Mouse (Mus musculus): ENCODE data around the gene Klf4.
A peak's percentile ranks its signal among the peaks of the same experiment; 100 is the strongest.

Gene Klf4

DNA sequence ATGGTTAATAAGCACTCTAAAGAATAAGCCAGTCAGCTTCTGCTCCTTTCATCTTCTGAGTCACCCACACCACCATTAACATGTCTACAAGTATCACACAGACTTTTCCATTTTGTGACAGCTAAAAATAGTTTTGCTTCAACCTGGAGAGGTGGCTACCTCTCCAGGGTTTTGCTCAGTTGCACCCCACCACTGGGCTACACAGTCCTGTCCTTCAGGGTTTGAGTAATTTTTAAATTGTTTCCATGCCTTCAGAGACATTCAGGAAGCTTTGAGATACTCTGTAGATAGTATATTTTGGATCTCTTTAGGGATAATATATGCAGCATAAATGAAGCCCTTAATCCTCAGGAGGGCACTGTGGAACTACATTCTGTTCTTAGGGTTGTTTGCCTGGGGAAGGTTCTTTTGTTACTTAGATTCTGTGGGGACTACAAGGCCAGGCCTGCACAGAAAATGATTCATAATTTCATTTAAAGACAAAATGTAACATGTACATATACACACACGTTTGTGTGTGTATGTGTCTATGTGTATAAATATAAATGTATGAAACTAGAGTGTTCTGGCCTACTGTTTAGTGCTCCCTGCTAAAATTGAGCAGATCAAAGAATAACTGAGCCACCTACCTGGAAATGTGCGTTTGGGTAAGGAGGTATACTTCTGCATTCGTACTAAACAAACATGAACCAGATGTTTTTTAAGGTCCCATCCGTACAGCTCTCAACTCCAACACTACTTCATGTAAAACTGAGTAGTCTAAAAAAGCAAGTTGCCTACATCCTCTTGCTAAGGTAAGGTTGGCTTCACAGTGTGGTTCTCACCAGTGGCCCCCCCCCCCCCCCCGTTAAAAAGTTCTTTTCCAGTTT is 5.8 kb downstream of the Klf4 start:
- DNase-seq (ENCODE audit: low read depth, low spot score), result no peak

DNA sequence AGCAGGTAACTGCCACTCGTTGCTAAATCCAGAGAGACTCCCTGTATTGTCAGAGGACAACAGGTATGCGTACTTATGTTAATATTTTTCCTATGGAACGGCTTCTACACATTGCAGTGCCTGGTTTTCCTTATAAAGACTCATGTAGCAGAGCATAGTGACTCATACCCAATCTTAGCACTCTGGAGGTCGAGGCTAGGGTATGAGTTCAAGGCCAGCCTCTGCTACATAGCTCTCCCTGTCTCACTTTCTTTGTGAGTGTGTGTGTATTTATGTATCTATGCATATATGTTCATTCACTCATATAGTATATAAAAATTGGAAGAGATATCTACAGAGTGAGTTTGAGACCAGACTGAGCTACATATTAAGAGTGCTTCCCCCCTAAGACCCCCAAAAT is 8.3 kb downstream of the Klf4 start:
- no peak for DNase-seq (ENCODE audit: low read depth, low spot score)

DNA sequence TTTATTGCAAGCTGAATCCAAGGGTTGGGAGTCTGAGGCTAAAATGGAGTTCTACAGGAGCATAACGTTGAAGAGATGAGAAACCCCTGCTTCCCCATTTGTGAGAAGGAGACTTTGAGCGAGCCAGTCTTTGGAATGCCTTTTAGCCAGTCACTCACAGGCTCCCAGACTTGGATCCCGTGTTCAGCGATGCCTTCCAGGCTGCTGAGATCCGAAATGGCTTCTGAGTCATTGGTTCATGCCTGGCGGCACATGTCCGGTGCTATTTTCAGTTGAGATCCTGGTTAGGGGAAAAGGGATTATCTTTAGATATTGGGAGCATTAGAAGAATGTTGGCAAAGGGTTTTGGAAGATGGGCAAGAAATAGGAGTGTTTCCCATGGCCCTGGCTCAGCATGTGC is 14.8 kb downstream of the Klf4 start:
- no peak for DNase-seq (ENCODE audit: low read depth, low spot score)

DNA sequence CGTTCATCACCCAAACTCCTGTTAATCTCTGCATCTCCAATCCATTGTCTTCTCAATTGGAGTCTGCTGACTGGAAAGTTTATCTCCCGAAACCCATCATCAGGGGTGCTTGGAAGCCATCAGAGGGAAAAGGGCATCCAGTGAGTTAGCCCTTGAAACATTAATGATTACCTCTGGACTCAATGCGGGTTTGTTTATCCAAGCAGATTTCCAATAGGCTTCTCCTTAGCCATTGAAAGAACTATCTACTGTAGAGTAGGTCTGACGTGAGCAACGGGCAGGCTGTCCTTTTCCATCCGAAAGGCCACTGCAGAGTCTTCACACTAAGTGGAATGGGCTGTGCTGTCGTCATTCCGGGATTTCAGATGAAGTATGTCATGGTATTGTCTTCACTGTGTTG is 16.2 kb downstream of the Klf4 start:
- DNase-seq (ENCODE audit: low read depth, low spot score), result no peak

DNA sequence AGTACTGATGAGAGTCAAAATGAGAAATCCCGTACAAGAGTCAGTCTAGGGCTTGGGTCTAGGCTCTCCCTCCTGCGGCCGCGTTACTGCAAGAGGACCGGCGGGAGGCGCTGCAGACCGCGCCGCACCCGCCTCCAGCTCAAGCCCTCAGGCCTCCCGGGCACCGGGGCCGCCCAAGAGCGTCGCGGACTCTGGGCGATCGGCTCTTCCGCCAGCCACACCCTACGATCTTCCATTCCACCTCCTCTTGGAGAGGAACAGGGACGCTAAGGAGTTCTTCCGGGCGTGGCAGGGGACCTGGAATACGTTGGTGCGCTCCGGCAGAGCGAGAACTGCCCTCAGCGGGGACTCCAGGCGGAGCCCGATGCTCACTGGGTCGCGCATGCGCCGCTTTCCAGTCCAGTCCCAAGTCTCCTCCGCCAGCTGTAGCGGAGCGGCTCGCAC is 17.5 kb downstream of the Klf4 start:
- DNase-seq (ENCODE audit: low read depth, low spot score), result peak; percentile 94

DNA sequence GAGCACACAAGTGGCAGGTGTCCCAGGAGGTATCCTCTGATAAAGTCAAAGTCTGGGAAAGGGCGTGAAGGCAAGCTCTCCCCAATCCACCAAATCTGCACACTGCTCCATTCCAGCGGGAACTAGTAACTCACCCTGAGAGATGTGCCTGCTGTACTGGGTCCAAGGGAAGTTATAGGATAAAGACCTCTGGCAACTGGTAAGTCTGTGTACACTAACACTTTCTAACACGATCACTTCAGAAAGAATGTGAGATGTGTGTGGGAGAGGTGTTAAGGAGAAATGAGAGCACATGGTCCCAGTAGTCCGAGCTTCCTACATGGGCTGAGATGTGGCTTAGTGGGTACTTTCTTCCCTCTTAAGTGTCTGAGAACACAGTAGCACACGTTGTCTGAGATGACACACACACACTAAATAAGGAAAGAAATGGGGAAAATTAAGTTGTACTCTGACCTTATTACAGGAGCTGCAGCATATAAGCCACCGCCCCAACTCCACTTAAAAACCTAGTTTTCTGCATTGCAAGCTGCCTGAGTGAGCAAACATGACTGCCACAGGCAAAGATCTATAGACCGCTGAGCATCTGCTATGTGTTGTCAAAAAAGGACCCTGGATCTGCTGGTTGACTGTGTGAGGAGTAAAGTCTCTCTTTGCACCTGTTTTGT is 18.5 kb downstream of the Klf4 start:
- no peak for DNase-seq (ENCODE audit: low read depth, low spot score)

DNA sequence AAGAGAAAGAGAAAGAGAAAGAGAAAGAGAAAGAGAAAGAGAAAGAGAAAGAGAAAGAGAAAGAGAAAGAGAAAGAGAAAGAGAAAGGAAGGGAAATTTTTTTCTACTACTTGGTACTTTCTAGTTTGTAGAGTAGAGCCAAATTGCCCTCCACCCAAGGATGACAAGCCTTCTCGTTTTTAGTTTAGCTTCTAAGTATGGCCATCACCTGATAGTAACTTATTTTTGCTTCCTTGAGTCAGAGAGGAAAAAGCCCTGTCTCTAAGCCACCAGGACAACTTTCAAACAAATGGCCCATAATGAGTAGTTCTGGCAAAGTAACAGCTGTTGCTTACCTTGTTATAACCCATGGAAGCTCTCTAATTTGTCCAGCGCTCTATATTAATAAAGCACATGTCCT is 20.9 kb downstream of the Klf4 start:
- no peak for DNase-seq (ENCODE audit: low read depth, low spot score)

DNA sequence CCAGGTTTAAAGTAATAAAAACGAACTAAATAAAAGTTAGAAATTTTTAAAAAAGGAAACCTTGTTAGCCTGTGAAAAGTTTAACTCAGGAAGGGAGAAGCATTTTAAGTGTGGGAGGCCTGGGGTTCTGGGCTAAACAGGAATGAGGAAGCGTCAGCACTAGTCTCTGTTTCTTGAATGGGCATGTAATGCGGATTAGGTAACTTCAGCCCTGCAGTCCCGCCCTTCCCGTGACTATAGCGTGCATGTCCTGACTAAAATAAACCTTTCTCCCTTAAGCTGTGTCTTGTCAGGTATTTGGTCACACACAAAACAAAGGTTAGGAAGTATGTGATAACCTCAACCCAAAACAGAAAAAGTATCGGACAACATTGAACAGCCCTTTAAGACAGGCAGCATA is 23.6 kb downstream of the Klf4 start:
- no peak for DNase-seq (ENCODE audit: low read depth, low spot score)

DNA sequence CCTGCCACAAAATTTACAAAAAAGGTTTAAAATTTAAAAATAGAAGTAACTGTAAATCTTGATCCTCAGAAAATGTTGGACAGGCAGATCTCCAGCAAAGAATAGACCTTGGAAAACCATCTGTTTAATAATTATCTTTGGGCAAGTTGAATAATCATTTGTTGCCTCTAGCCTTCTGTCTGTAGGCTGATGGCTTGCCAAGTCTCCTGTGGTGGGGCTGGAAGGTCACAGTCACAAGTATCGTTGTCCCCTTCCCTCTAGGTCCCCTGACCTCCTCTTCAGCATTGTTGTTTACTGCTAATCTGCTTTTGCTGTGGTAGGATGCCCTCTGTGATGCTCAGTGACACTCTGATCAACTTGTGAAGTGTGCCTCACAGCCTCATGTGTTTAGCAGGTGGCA is 33.6 kb downstream of the Klf4 start:
- no peak for DNase-seq (ENCODE audit: low read depth, low spot score)

DNA sequence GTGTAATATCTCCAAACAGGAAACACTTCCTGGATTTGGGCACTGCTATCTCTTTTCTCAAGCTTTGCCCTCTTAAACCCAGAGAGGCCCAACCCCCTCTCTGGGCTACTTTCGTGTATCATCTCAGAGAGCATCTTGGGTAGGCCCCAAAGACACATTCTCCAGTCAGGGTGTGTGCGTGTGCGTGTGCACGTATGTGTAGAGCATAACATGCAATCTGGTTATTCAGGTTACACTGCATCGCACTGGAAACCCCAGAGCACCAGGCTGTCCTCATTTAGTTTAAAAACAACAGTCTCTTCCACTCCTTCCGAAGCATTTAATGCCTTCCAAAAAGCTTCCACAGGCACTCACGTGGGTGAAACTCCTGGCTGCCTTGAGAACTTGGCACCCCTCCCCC is 35.9 kb downstream of the Klf4 start:
- no peak for DNase-seq (ENCODE audit: low read depth, low spot score)

DNA sequence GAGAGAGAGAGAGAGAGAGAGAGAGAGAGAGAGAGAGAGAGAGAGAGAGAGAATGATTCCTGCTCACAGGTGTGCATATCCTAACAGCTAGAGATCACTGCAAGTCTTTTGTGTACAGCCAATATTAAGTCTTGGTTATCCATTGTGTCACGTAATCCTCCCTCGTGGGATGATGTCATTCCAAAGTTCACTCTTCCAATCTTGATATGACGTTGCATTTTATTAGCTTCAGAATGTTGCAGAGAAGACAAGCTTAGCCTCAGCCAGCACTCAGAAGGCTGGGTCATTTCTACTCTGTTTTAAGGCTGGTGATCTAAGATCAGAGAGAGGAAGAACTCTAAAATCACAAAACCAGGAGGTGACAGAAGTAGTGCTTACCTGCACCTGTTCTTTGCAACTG is 39.0 kb downstream of the Klf4 start:
- DNase-seq (ENCODE audit: low read depth, low spot score), result no peak

DNA sequence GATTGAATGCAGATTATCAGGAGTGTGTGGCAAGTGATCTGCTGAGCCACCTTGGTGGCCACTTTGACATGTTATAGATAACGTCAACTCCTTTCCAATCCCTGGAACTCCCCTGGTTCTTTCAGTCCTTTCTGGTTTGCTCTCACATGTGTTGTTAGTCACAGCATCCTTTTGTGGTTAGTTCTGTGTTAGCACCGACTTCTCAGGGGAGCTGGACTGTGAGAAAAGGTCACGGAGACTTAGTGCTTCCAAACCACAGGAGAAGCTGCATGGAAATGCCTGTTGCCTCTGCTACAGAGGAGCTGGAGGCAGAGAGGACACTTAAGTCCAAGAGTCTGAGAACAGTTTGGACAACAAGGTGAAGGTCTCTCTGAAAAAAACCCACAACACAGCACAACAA is 42.9 kb downstream of the Klf4 start:
- DNase-seq (ENCODE audit: low read depth, low spot score), result no peak

DNA sequence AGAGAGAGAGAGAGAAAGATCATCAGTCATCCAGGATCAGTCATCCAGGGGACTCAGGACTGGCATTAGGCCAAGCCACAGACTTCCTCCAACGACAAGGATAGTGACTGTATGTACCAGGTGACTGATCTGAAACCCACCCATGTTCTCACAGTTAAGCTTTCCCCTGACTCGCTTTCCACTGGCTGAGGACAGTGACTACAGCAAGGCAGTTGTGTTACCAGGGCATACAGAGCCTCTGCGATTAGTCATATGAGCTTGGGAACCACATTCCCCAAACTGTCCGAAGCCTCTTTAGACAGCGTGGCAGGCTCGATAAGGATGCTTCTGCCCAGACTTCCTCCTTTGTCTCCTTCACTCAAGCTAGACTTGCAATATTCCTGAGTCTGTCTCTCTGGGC is 43.7 kb downstream of the Klf4 start:
- DNase-seq (ENCODE audit: low read depth, low spot score), result no peak

DNA sequence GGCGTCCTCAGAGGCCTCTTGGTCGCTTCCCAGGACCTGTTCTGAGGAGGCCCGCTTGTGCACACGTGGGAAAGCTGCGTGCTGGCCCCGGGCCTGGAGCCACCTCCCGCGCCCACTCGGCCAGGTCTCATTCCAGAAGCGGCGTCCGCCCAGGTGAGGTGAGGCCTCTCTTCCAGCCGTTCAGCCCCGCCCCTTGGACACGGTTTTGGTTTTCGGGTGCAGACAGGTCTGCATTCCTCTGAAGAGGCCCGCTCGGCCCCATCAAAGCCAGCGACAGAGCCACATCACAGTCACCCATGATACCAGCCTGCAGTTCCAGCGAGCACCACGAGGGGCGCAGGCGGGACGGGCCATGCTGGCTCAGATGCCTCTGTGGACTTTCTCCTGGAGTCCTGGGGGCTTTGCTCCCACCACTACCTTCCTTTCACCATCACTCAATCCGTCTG is 51.9 kb downstream of the Klf4 start:
- DNase-seq (ENCODE audit: low read depth, low spot score), result peak; percentile 91

DNA sequence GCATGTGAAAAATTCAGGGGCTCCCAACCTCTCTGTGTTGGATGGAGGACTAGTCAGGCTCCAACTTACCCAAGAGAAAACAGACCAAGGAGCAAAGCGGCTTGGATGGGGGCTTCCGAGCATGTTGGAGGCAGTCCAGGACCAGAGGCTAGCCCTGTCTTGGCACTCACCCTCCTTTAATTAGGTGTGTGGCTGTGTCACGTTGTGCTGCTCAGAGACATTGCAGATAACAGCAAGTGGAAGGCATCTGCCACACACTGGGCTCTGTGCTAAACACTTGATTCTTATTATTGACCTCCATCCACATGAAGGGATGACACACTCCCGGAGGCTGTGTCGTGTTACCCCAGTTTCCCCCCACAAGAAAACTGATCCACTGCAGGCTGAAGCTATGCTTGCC is 53.9 kb downstream of the Klf4 start:
- DNase-seq (ENCODE audit: low read depth, low spot score), result no peak

DNA sequence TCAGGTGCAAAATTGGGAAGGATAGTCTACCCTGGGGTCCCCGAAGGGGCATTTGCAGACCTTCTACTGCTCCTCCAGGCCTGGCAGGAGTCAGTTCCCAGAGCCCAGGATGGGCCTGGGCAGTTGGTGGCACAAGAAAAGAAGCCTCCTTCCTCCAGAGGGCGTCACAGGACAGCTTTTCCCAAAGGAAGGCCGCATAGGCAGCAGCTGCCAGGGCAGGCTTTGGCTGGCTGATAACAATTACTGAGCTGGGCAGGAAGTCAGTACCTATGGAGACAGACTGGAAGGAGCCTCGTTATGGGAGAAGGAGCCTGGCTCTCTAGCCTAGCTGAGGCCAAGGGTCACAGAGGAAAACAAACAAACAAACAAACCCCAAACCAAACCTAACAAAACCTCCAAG is 54.3 kb downstream of the Klf4 start:
- DNase-seq (ENCODE audit: low read depth, low spot score), result peak; percentile 88

DNA sequence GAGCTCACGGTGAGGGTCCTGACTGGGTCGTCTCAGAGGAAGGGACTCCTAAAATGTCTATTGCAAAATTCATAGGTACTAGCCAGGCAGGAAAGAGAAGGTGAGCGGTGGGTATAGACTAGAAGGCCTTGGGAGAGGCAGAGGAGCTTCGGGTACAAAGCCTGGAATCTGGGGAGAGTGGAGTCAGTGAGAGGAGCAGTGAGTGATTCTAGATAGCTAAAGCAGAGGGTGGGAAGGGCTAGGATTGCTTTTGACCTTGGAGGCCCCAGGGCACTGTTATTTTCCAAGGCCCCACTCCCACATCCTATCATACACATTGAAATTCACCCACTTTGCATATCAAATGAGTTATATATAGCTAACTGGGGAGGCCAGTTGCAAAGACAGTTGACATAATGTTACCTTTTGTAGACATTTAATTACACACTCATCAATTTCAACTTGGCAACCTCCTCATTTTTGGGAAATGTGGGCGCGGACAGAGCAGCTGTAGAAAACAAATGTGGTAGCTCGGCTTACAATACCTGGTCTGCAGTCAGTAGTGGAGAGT is 55.0 kb downstream of the Klf4 start:
- peak; percentile 96 for DNase-seq (ENCODE audit: low read depth, low spot score)

All from ES-CJ7 (cell line).